Mouse (Mus musculus): Measurements from ENCODE around the gene Nav2. TPM values are rescaled to one million over a fixed set of nuclear protein-coding genes. Genes with fewer than 3 reads are reported as not detected.

The Nav2 gene
- polyA plus RNA-seq, 1 experiment: 51.7 TPM

DNA sequence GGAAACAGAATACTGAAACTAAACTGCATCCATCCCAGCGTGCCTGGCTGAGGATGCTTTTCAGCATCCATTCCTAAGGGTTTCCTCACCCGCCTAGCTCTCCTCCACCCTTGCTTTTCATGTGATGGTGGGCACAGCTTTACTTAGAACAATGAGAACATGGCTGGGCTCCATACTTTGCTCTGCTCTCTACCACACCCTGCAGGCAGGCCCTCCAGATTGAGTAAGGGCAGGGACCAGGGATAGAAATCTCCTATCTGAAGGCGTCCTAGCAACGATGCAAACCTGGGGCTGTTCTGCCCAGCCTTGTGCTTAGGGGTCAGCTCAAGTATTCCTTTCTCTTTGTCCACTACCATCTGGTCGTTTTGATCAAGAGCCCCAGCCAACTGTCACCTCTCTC, 183.4 kb downstream of the Nav2 start:
- no peaks in the 10 kb centered on the region for H3K4me1 ChIP-seq (ENCODE audit: control insufficient read depth, insufficient read depth, low read length)
- TF ChIP-seq EP300 (IDR thresholded peaks at IDR 0.05; ENCODE audit: insufficient read depth, low read depth, low read length) (no peak), POLR2A (IDR thresholded peaks at IDR 0.05; ENCODE audit: insufficient read depth, low read length) (no peak)
- H3K36me3 ChIP-seq (ENCODE audit: control insufficient read depth, insufficient read depth, low read length, poor library complexity, severe bottlenecking): no peaks in the 10 kb centered on the region
- H3K9me3 ChIP-seq (replicated peaks; ENCODE audit: control insufficient read depth, insufficient read depth, low read length, poor library complexity, severe bottlenecking): no peaks in the 10 kb centered on the region
- H3K9ac ChIP-seq (ENCODE audit: low read depth, poor library complexity, severe bottlenecking): no peak overlapping the region
- no peaks in the 10 kb centered on the region for H3K27me3 ChIP-seq (ENCODE audit: control insufficient read depth, insufficient read depth, low read length, poor library complexity, severe bottlenecking)
- H3K27ac ChIP-seq (ENCODE audit: insufficient read depth, low read length): no peak overlapping the region
- H3K4me3 ChIP-seq (ENCODE audit: low read depth, low read length): no peak overlapping the region

DNA sequence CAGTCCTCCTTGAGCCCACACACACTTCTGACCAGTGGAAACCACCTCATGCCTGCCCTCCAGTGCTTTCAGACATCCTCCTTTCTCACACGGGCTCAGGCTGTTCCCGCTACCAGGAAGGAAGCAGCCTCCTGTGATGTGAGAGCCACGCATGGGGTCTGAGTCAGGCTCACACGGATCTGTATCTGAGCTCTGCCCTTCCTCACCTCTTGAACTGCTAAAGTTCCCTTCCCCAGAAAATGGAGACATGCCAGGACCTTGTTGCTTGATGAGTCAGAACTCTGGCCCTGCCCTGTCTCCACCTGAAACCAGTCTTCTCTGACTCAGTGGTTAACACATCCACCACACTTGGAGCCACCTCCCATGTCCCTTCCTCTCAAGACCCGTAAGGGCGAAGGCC, 185.1 kb downstream of the Nav2 start:
- Histone ChIP-seq H3K4me1 (ENCODE audit: control insufficient read depth, insufficient read depth, low read length) (no peaks in the 10 kb centered on the region), H3K36me3 (ENCODE audit: control insufficient read depth, insufficient read depth, low read length, poor library complexity, severe bottlenecking) (no peaks in the 10 kb centered on the region), H3K27ac (ENCODE audit: insufficient read depth, low read length) (no peak overlapping the region), H3K4me3 (ENCODE audit: low read depth, low read length) (no peak overlapping the region), H3K27me3 (ENCODE audit: control insufficient read depth, insufficient read depth, low read length, poor library complexity, severe bottlenecking) (no peaks in the 10 kb centered on the region), H3K9ac (ENCODE audit: low read depth, poor library complexity, severe bottlenecking) (no peak overlapping the region), H3K9me3 (replicated peaks; ENCODE audit: control insufficient read depth, insufficient read depth, low read length, poor library complexity, severe bottlenecking) (no peaks in the 10 kb centered on the region)
- no peak for TF ChIP-seq EP300 (IDR thresholded peaks at IDR 0.05; ENCODE audit: insufficient read depth, low read depth, low read length)
- no peak for TF ChIP-seq CTCF (IDR thresholded peaks at IDR 0.05; ENCODE audit: low read depth, low read length)
- no peak for TF ChIP-seq POLR2A (IDR thresholded peaks at IDR 0.05; ENCODE audit: insufficient read depth, low read length)

DNA sequence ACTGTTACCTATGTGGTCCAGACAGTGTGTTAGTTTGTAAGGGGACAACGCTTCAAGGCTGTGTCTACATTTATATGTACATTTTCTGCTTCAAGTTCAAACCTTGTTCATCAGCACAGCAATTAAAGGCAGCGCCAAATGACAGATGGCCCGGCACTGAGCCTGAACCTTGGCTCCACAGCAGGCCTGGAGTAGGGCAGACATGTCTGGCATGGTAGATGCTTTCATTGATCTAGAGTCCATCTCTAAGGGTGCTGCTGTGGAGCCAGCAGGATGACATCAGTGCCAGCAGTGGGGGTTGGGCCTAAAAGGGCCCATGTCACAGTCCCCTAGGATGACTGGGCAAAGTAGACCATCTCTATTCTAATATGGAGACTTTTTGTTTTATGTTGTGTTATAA, 186.0 kb downstream of the Nav2 start:
- Histone ChIP-seq H3K27me3 (ENCODE audit: control insufficient read depth, insufficient read depth, low read length, poor library complexity, severe bottlenecking) (no peaks in the 10 kb centered on the region), H3K27ac (ENCODE audit: insufficient read depth, low read length) (no peak overlapping the region), H3K9me3 (replicated peaks; ENCODE audit: control insufficient read depth, insufficient read depth, low read length, poor library complexity, severe bottlenecking) (no peaks in the 10 kb centered on the region), H3K36me3 (ENCODE audit: control insufficient read depth, insufficient read depth, low read length, poor library complexity, severe bottlenecking) (no peaks in the 10 kb centered on the region), H3K4me1 (ENCODE audit: control insufficient read depth, insufficient read depth, low read length) (no peaks in the 10 kb centered on the region), H3K4me3 (ENCODE audit: low read depth, low read length) (no peak overlapping the region), H3K9ac (ENCODE audit: low read depth, poor library complexity, severe bottlenecking) (no peak overlapping the region)
- TF ChIP-seq EP300 (IDR thresholded peaks at IDR 0.05; ENCODE audit: insufficient read depth, low read depth, low read length): no peak
- no peak for TF ChIP-seq CTCF (IDR thresholded peaks at IDR 0.05; ENCODE audit: low read depth, low read length)
- no peak for TF ChIP-seq POLR2A (IDR thresholded peaks at IDR 0.05; ENCODE audit: insufficient read depth, low read length)

DNA sequence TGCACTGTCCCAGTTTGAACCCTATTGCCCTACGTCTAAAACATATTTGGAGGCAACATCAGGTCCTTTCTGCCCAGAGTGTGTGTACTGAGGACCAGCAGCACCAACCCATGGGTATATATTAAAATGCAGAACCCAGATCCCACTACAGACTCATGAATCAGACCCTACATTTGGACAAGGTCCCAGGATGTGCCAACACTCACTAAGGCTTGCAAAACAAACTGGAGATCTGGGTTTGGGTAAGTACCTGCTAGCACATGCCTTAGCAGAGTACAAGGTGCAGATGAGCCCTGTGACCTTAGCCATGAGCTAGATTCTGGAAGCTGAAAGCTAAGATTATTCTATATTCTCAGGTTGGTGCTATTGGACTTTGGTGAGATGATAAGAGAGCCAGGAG, 192.8 kb downstream of the Nav2 start:
- Histone ChIP-seq H3K9me3 (replicated peaks; ENCODE audit: control insufficient read depth, insufficient read depth, low read length, poor library complexity, severe bottlenecking) (no peaks in the 10 kb centered on the region), H3K4me1 (ENCODE audit: control insufficient read depth, insufficient read depth, low read length) (no peaks in the 10 kb centered on the region), H3K27ac (ENCODE audit: insufficient read depth, low read length) (no peak overlapping the region), H3K36me3 (ENCODE audit: control insufficient read depth, insufficient read depth, low read length, poor library complexity, severe bottlenecking) (no peaks in the 10 kb centered on the region), H3K27me3 (ENCODE audit: control insufficient read depth, insufficient read depth, low read length, poor library complexity, severe bottlenecking) (no peaks in the 10 kb centered on the region), H3K9ac (ENCODE audit: low read depth, poor library complexity, severe bottlenecking) (no peak overlapping the region), H3K4me3 (ENCODE audit: low read depth, low read length) (no peak overlapping the region)
- TF ChIP-seq EP300 (IDR thresholded peaks at IDR 0.05; ENCODE audit: insufficient read depth, low read depth, low read length): no peak
- TF ChIP-seq POLR2A (IDR thresholded peaks at IDR 0.05; ENCODE audit: insufficient read depth, low read length): no peak
- no peak for TF ChIP-seq CTCF (IDR thresholded peaks at IDR 0.05; ENCODE audit: low read depth, low read length)

DNA sequence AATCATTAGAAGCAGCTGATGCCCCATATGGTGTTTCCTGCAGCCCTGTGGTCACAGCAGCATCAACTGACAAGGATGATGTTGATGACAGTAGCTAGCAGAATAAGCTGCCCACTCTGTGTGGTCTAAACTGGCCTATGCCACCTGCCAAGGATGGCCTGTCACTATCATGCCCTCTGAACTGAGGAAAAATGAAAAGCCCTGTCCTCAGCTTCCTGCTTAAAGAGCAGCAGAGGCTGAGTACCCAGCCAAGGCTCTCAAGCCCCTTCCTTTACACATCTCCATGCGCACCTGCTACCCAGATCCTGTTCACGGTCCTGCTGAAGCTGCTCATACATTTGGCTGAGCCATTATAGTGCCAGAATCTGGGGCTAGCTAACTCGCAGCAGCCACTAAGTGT, 193.7 kb downstream of the Nav2 start:
- H3K27me3 ChIP-seq (ENCODE audit: control insufficient read depth, insufficient read depth, low read length, poor library complexity, severe bottlenecking): no peaks in the 10 kb centered on the region
- H3K9me3 ChIP-seq (replicated peaks; ENCODE audit: control insufficient read depth, insufficient read depth, low read length, poor library complexity, severe bottlenecking): no peaks in the 10 kb centered on the region
- no peak overlapping the region for H3K9ac ChIP-seq (ENCODE audit: low read depth, poor library complexity, severe bottlenecking)
- H3K4me3 ChIP-seq (ENCODE audit: low read depth, low read length): no peak overlapping the region
- H3K36me3 ChIP-seq (ENCODE audit: control insufficient read depth, insufficient read depth, low read length, poor library complexity, severe bottlenecking): no peaks in the 10 kb centered on the region
- H3K27ac ChIP-seq (ENCODE audit: insufficient read depth, low read length): no peak overlapping the region
- TF ChIP-seq POLR2A (IDR thresholded peaks at IDR 0.05; ENCODE audit: insufficient read depth, low read length) (no peak), EP300 (IDR thresholded peaks at IDR 0.05; ENCODE audit: insufficient read depth, low read depth, low read length) (no peak), CTCF (IDR thresholded peaks at IDR 0.05; ENCODE audit: low read depth, low read length) (no peak)
- no peaks in the 10 kb centered on the region for H3K4me1 ChIP-seq (ENCODE audit: control insufficient read depth, insufficient read depth, low read length)

DNA sequence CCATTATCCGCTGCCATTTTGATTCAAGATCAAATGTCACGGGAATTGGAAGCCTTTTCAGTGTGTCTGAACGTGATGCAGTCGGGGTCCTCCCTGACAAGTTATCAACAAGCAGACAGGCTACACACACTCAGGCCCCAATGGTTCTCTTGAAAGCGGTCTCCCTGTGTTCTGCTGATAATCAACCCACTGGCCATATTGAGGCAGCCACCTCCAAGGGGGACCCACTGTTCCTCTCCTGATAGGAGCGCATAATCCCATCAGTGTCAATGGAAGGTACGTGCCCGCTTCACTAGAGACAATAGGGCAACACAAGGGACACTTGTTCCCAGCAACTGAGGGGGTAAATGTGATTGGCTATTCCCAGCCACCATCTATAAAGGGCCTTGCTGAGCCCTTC, 195.9 kb downstream of the Nav2 start:
- TF ChIP-seq POLR2A (IDR thresholded peaks at IDR 0.05; ENCODE audit: insufficient read depth, low read length): no peak
- TF ChIP-seq EP300 (IDR thresholded peaks at IDR 0.05; ENCODE audit: insufficient read depth, low read depth, low read length): no peak
- no peak for TF ChIP-seq CTCF (IDR thresholded peaks at IDR 0.05; ENCODE audit: low read depth, low read length)
- H3K27ac ChIP-seq (ENCODE audit: insufficient read depth, low read length): no peak overlapping the region
- H3K9me3 ChIP-seq (replicated peaks; ENCODE audit: control insufficient read depth, insufficient read depth, low read length, poor library complexity, severe bottlenecking): no peaks in the 10 kb centered on the region
- H3K27me3 ChIP-seq (ENCODE audit: control insufficient read depth, insufficient read depth, low read length, poor library complexity, severe bottlenecking): no peaks in the 10 kb centered on the region
- H3K36me3 ChIP-seq (ENCODE audit: control insufficient read depth, insufficient read depth, low read length, poor library complexity, severe bottlenecking): no peaks in the 10 kb centered on the region
- no peak overlapping the region for H3K4me3 ChIP-seq (ENCODE audit: low read depth, low read length)
- no peak overlapping the region for H3K9ac ChIP-seq (ENCODE audit: low read depth, poor library complexity, severe bottlenecking)
- H3K4me1 ChIP-seq (ENCODE audit: control insufficient read depth, insufficient read depth, low read length): no peaks in the 10 kb centered on the region

All from ES-Bruce4 (cell line).